Mouse (Mus musculus) stomach, postnatal 0 days (tissue): ENCODE measurements around the gene Nbea.

Experiments
- CTCF ChIP-seq: IDR thresholded peaks from 2 replicates; pipeline ENCODE4 v1.5.1; 2016; ENCODE audit warnings: antibody characterized with exemption, low read depth, mild to moderate bottlenecking, moderate library complexity
- EP300 ChIP-seq: optimal IDR thresholded peaks from 2 replicates; pipeline ENCODE3; 2016; ENCODE audit warnings: antibody characterized with exemption

- TF ChIP-seq CTCF (no peak), EP300 (no peak)
These were observed 565.1 kb downstream of the Nbea start for GRCm38 (mm10) chr3:55618396-55618795.
